In the genomic region with DNA sequence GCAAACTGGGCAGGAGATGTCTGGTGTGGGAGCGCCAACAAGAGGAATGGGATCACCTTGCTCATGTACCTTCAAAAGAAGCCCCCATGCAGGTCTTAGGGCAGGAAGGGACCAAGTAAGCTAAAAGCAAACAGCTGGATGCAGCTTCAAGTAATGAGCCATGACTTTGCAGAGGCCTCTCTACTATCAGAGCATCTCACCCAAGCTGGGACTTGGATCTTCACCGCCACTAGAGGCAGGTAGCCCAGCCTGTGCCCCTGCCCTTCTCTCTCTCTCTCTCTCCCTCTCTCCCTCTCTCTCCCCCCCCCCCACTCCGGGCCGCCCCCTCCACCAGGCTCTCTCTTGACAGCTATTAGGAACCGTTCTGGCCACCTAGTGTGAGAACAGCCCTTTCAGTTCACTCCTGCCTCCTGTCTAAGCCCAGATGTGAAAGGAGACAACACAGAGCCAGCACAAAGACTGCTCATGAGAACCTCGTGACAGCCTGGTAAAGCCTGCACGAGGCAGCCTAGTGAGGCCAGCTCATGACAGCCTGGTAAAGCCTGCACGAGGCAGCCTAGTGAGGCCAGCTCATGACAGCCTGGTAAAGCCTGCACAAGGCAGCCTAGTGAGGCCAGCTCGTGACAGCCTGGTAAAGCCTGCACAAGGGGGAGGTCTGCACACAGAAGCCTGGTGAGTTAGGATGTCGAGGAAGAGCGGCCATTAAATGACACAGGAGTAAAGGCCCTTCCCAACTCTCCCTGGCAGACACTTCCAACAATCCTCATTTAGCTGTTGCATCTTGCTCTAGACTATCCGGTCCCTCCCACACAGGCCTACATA, we compare ENCODE assay signal across 10 mouse cellular contexts.
DNase-seq lines count a peak whose midpoint lies in the region; ATAC-seq lines count a peak whose summit lies in the region.
"Had no signal": no experiment of that assay in that cellular context is flagged by ENCODE, and none has a peak within 500 bp of the region (broad histone marks: within the 10 kb centered on the region; RNA-seq: fewer than 3 reads in every experiment).

No protein-coding gene starts in this region.

- WGBS in heart, embryonic 13.5 days, result 41% methylated on average over 12 of the region's 12 CpGs
- 37% methylated on average over 12 of the region's 12 CpGs for WGBS in limb, embryonic 10.5 days

- no peaks in the 10 kb centered on the region for H3K36me3 ChIP-seq in heart, embryonic 13.5 days
- H3K36me3 ChIP-seq in limb, embryonic 10.5 days, result no peaks in the 10 kb centered on the region
- H3K36me3 ChIP-seq: liver, embryonic 15.5 days had no signal

- H3K27me3 ChIP-seq in heart, embryonic 13.5 days (replicated peaks), result peaks cover 24% of the 10 kb centered on the region
- 0 out of 2 replicates have a peak, but pooled peaks cover 3% of the 10 kb centered on the region for H3K27me3 ChIP-seq in limb, embryonic 10.5 days (ENCODE audit: low read depth, poor library complexity, severe bottlenecking)

- peak overlapping the region; percentile 80 for H3K27ac ChIP-seq in heart, embryonic 13.5 days (replicated peaks)
- peak overlapping the region; percentile 95 for H3K27ac ChIP-seq in limb, embryonic 10.5 days
- H3K27ac ChIP-seq: liver, embryonic 15.5 days had no signal

- no peaks in the 10 kb centered on the region for H3K9me3 ChIP-seq in heart, embryonic 13.5 days
- H3K9me3 ChIP-seq in limb, embryonic 10.5 days (replicated peaks), result no peaks in the 10 kb centered on the region
- H3K9me3 ChIP-seq: liver, embryonic 15.5 days had no signal

- H3K9ac ChIP-seq in heart, embryonic 13.5 days, result peak overlapping the region; percentile 57
- H3K9ac ChIP-seq: liver, embryonic 15.5 days had no signal

- intact Hi-C loops in heart, postnatal 25 days (cut with DNase I), result no loop called here

- H3K4me2 ChIP-seq in heart, embryonic 13.5 days, result 0 out of 2 replicates have a peak overlapping the region, but pooled peaks have one; percentile 15
- H3K4me2 ChIP-seq: liver, embryonic 15.5 days had no signal

- no peak for DNase-seq in heart, postnatal 25 days (ENCODE audit: low spot score)
- peak; percentile 34 for DNase-seq in retina, postnatal 1 day
- DNase-seq in retina, embryonic 14.5 days (ENCODE audit: low spot score), result no peak
- DNase-seq in limb, embryonic 10.5 days (ENCODE audit: low spot score), result peak; percentile 45
- no peak for DNase-seq in left cerebral cortex, adult 9 months (ENCODE audit: low spot score in 2 of 2)
- no peak for DNase-seq in gastrocnemius, postnatal 4 days (ENCODE audit: low spot score in 2 of 2)
- no peak for DNase-seq in c-Kit-positive CD71-positive TER-119-positive erythroid progenitor cells, embryonic 14.5 days (ENCODE audit: low spot score)
- DNase-seq: B cell, adult 2 months had no signal

- no peak overlapping the region for H3K4me3 ChIP-seq in heart, embryonic 13.5 days
- no peak overlapping the region for H3K4me3 ChIP-seq in limb, embryonic 10.5 days
- H3K4me3 ChIP-seq: liver, embryonic 15.5 days had no signal

- peaks cover 78% of the 10 kb centered on the region for H3K4me1 ChIP-seq in heart, embryonic 13.5 days
- H3K4me1 ChIP-seq in limb, embryonic 10.5 days, result peaks cover 72% of the 10 kb centered on the region

- ATAC-seq in heart, embryonic 13.5 days (ENCODE audit: extremely low read depth, insufficient number of reproducible peaks, low FRiP score, low TSS enrichment), result no peak

Comparison
In these comparisons a context has a peak if more than half of its experiments do, and no peak if none do; other contexts are left out.
1. DNase-seq: peak in retina, postnatal 1 day (single experiment) and limb, embryonic 10.5 days (single experiment); none in heart, postnatal 25 days (single experiment), retina, embryonic 14.5 days (single experiment), left cerebral cortex, adult 9 months (0 of 2), gastrocnemius, postnatal 4 days (0 of 2) and c-Kit-positive CD71-positive TER-119-positive erythroid progenitor cells, embryonic 14.5 days (single experiment).